Mouse (Mus musculus) lung, embryonic 16.5 days (tissue): ENCODE results near the gene 1700088E04Rik. TPM values are rescaled to one million over a fixed set of nuclear protein-coding genes. Genes with fewer than 3 reads are reported as not detected.

Source experiments
- ATAC-seq: fragments of 200-750 bp; cut with Nextera tagmentation; 2 replicates; pipeline ENCODE4 v1.8.0; 2017; ENCODE audit warnings: low read depth, mild to moderate bottlenecking, moderate library complexity
- H3K27ac ChIP-seq: fragments of 300-500 bp; sonication (generic); 2 replicates; pipeline ENCODE4 v1.5.1; 2014; ENCODE audit warnings: mild to moderate bottlenecking, control low read depth, low read length
- H3K27me3 ChIP-seq: fragments of 300-500 bp; sonication (generic); 2 replicates; pipeline ENCODE4 v1.6.1; 2014; ENCODE audit warnings: low read depth, low read length, mixed read lengths; ENCODE audit not compliant: control insufficient read depth, insufficient read depth
- H3K36me3 ChIP-seq: fragments of 300-500 bp; sonication (generic); 2 replicates; pipeline ENCODE4 v1.6.1; 2014; ENCODE audit warnings: low read length; ENCODE audit not compliant: control insufficient read depth, insufficient read depth
- H3K4me1 ChIP-seq: fragments of 300-500 bp; sonication (generic); replicated peaks from 2 replicates; pipeline ENCODE4 v1.6.1; 2014; ENCODE audit warnings: low read length, mixed read lengths; ENCODE audit not compliant: control insufficient read depth, insufficient read depth
- H3K4me2 ChIP-seq: fragments of 300-500 bp; sonication (generic); 2 replicates; pipeline ENCODE4 v1.6.1; 2014; ENCODE audit warnings: low read depth, low read length, control low read depth
- H3K4me3 ChIP-seq: fragments of 300-500 bp; sonication (generic); 2 replicates; pipeline ENCODE4 v1.5.1; 2014; ENCODE audit warnings: mild to moderate bottlenecking, low read length, control low read depth
- H3K9ac ChIP-seq: fragments of 300-500 bp; sonication (generic); 2 replicates; pipeline ENCODE4 v1.6.1; 2014; ENCODE audit warnings: low read length, control low read depth
- H3K9me3 ChIP-seq: fragments of 300-500 bp; sonication (generic); 2 replicates; pipeline ENCODE4 v1.6.1; 2016; ENCODE audit warnings: low read length; ENCODE audit not compliant: control insufficient read depth
- WGBS: fragments of 180-500 bp; shearing (Covaris S2); extraction: QIAGEN DNeasy Blood & Tissue Kit; methylation state at CpG from one replicate; pipeline ENCODE4 v1.1.7; 2014; 5-methylcytosine and 5-hydroxymethylcytosine counted together
- polyA plus RNA-seq: library from polyadenylated mRNA; unstranded; fragments of >200 nt; fragmentation: Nextera tagmentation; extraction: Ambion mirVana; gene quantifications from 2 replicates; pipeline ENCODE4 v1.2.1, GENCODE M21; 2015

1700088E04Rik gene
- polyA plus RNA-seq: 16.3 and 18.3 TPM in 2 replicates

DNA sequence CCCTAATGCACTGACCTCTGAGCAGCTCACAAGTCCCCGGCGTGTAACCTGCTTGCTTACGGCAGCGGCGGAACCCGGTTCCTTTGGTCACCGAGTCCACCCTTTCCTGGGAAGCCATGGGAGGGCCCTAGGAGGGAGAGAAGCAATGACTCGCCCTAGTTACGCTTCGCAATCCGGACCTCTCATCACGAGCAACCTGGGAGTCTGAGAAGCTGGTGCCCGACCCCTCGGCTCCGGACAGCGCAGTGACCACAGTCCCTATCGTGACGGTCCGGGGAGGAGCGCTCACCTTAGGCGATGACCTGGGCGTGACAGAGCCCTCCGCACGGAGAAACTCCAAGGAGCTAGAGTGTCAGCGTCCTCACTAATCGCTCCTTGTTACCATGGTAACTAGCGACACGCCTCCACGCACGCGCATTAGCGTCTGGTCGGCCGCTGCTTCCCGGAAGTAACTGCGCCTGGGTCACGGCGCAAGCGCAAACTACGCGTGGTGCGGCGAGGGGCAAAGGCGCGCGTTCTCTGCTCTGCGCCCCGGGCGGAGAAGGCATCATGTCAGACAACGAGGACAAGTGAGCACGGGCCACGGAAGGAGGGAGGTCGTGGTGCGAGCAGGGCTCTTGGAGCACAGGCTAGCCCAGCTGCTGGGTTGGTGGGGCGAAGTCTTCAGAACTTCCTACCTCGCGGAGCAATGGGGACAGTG is at the start of gene 1700088E04Rik, which contains the start of gene Polr2f:
1700088E04Rik (minus strand) TSS at position 388 of the 700 bp plus-strand sequence.
Polr2f (plus strand) TSS at position 144 of the 700 bp plus-strand sequence.
- Histone ChIP-seq H3K4me1 (peaks cover 13% of the 10 kb centered on the region), H3K9me3 (no peaks in the 10 kb centered on the region), H3K36me3 (peaks cover 16% of the 10 kb centered on the region), H3K4me2 (peak within 1 kb of the TSS; percentile 98), H3K27me3 (no peaks in the 10 kb centered on the region), H3K9ac (peak within 1 kb of the TSS; percentile 83), H3K4me3 (peak within 1 kb of the TSS; percentile 82), H3K27ac (no peak within 1 kb of the TSS)
- ATAC-seq: peak; percentile 93
- under 1% methylated on average over 57 of the region's 57 CpGs for WGBS

DNA sequence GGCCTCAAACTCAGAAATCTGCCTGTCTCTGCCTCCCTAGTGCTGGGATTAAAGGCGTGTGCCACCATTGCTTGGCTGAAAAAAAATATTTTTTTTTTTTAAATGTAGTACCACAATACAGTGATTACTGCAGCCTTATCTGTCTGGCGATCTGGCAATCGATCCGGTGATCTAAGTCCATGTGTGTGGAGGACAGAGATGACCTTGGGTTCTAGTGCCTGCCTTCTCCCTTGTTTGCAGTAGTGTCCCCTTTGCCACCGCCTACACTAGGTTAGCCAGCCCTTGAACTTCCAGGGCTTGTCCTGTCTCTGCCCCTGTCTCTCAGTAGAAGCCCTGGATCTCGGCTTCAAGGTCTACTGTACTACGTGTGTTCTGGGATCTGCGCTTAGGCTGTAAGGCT is 46.8 kb upstream of the 1700088E04Rik start:
- H3K9me3 ChIP-seq: no peaks in the 10 kb centered on the region
- no peak overlapping the region for H3K4me3 ChIP-seq
- 87% methylated on average over 8 of the region's 8 CpGs for WGBS
- peaks cover 7% of the 10 kb centered on the region for H3K4me1 ChIP-seq
- H3K36me3 ChIP-seq: no peaks in the 10 kb centered on the region
- ATAC-seq: no peak
- no peak overlapping the region for H3K9ac ChIP-seq
- no peak overlapping the region for H3K4me2 ChIP-seq
- no peak overlapping the region for H3K27ac ChIP-seq
- no peaks in the 10 kb centered on the region for H3K27me3 ChIP-seq

DNA sequence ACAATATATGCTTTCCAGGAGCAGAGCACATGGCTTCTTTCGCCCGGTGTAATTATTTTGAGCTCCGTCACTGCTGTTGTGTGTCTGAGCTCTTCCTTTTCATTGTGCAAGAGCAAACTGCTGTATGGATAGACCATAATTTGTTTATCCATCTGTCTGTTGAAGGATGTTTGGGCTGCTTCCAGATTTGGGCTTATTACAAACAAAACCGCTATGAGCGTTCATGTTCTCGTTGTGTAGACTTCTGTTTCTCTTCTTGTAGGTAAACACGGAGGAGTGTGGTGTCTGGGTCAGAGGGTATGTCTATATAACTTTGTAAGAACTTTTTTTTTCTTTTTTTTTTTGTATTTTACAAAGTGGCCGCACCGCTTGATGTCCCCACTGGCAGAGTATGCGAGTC is 44.2 kb upstream of the 1700088E04Rik start:
- H3K36me3 ChIP-seq: no peaks in the 10 kb centered on the region
- 33% methylated on average over 10 of the region's 10 CpGs for WGBS
- H3K4me1 ChIP-seq: peaks cover 6% of the 10 kb centered on the region; the same call in 1 of the 2 replicates
- H3K9me3 ChIP-seq: no peaks in the 10 kb centered on the region
- H3K27ac ChIP-seq: peak overlapping the region; percentile 38; the same call in 1 of the 2 replicates
- H3K4me3 ChIP-seq: no peak overlapping the region
- no peaks in the 10 kb centered on the region for H3K27me3 ChIP-seq
- ATAC-seq: peak; percentile 80
- H3K9ac ChIP-seq: no peak overlapping the region
- no peak overlapping the region for H3K4me2 ChIP-seq

DNA sequence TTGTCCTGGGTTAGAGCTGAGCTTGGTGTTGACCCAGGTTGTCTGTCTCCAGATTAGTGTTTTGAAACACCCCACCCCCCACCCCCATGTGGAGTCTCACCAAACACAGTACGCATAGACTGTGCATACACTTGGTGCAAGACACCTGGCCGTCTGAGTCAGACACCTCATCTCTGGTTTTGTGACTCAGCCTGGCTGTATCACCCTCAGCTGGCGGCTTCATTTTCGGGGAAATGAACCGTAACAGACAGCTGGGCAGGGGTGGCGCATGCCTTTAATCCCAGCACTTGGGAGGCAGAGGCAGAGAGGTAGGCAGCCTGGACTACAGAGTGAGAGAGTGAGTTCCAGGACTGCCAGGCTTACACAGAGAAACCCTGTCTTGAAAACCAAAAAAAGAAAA is 35.9 kb upstream of the 1700088E04Rik start:
- no peak for ATAC-seq
- no peak overlapping the region for H3K4me2 ChIP-seq
- WGBS: 57% methylated on average over 6 of the region's 6 CpGs

DNA sequence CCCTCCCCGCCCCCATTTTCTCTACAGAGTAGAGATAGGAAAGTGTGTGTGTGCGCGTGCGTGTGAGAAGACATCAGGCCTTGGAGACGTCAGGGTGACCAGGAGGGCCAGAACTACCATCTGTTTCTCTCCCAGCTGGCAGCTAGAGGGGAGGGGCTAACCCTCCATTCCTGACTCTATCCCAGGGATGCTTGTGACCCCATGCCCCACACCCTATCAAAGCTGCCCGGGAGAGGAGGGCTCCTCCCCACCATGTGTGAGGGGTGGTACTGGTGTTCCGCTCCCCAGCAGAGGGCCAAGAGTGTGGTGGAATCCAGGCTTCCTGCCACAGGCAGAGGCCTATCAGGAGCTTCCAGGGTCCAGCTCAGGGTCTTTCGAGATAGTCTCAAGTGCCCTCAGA is 25.7 kb upstream of the 1700088E04Rik start:
- Histone ChIP-seq H3K27me3 (peaks cover 38% of the 10 kb centered on the region), H3K4me2 (no peak overlapping the region), H3K4me3 (no peak overlapping the region), H3K36me3 (no peaks in the 10 kb centered on the region), H3K9me3 (no peaks in the 10 kb centered on the region), H3K27ac (no peak overlapping the region), H3K9ac (no peak overlapping the region), H3K4me1 (no peaks in the 10 kb centered on the region; the same call in 1 of the 2 replicates)
- ATAC-seq: no peak
- WGBS: 49% methylated on average over 8 of the region's 8 CpGs

More for the DNA sequence above, 35.9 kb upstream of the 1700088E04Rik start:
- H3K27me3 ChIP-seq: no peaks in the 10 kb centered on the region
- H3K36me3 ChIP-seq: no peaks in the 10 kb centered on the region
- no peaks in the 10 kb centered on the region for H3K9me3 ChIP-seq
- H3K4me3 ChIP-seq: no peak overlapping the region
- H3K27ac ChIP-seq: no peak overlapping the region
- H3K4me1 ChIP-seq: no peaks in the 10 kb centered on the region
- no peak overlapping the region for H3K9ac ChIP-seq

DNA sequence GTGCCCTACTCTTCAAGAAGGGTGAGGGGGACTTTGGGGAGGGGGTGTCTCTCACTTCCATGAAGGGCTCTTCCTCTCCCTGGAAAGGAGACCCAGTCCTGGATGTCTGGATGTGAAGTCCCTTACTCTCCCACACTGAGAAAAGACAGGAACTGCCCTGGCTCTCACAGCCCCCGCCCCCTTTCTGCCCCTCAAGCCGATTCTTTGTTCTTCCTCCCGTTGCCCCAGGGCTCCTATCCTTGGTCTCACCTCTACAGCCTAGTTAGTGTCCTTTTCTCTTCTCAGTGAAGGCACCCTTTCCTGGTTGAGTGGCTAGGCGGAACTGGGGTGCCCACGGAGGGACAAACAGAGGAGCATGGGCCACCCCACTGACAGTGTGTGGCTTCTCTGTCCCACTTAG is 24.1 kb upstream of the 1700088E04Rik start, which contains the start of gene Sox10:
Sox10 (minus strand) TSS at position 101 of the 400 bp plus-strand sequence.
- Histone ChIP-seq H3K9ac (no peak within 1 kb of the TSS), H3K4me3 (no peak within 1 kb of the TSS), H3K9me3 (no peaks in the 10 kb centered on the region), H3K27ac (no peak within 1 kb of the TSS), H3K4me1 (no peaks in the 10 kb centered on the region; the same call in 1 of the 2 replicates), H3K27me3 (peaks cover 38% of the 10 kb centered on the region), H3K4me2 (no peak within 1 kb of the TSS), H3K36me3 (no peaks in the 10 kb centered on the region)
- WGBS: 54% methylated on average over 5 of the region's 5 CpGs
- ATAC-seq: no peak

DNA sequence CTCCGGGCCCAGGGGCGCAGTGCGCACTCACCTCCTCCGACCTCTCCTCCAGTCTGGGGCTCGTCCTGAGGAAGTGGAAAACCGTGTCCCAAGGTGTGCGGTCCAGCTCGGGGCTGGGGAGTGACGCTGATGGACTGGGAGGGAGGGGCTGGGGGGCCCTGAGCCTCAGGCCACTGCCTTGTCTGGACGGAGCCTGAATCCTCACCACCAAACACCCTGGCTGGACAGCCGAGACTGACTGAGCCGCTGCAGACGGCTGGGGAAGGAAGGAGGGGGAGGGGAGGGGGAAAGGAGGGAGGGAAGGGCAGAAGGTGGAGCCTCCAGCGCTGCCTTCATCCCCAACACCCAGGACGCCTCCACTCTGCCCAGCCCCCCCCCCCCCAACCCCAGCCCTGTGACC is 23.2 kb upstream of the 1700088E04Rik start:
- Histone ChIP-seq H3K9me3 (no peaks in the 10 kb centered on the region), H3K36me3 (no peaks in the 10 kb centered on the region), H3K4me1 (no peaks in the 10 kb centered on the region; the same call in 1 of the 2 replicates), H3K27me3 (peaks cover 41% of the 10 kb centered on the region), H3K4me3 (no peak overlapping the region), H3K4me2 (no peak overlapping the region), H3K9ac (no peak overlapping the region), H3K27ac (no peak overlapping the region)
- 8% methylated on average over 14 of the region's 15 CpGs for WGBS
- ATAC-seq: no peak

DNA sequence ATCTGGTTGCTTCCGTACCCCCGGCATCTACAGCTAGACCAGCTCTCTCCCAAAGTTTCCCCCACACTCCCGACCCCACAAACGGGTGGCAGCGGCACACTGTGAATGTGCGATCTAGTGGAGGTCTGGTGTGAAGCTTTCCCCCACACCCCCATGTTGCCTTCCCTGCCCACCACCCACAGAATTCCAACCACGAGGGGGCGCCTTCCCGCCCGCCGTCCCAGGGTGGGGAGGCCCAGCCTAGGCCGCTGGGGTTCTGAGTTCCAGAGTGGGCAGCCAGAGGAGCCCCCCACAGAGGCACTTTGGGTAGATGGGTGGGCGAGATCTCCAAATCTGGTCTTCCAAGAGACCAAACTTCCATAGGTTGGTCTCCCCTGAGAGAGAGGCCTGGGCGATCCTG is 21.8 kb upstream of the 1700088E04Rik start:
- Histone ChIP-seq H3K9ac (no peak overlapping the region), H3K9me3 (no peaks in the 10 kb centered on the region), H3K27me3 (peaks cover 41% of the 10 kb centered on the region), H3K36me3 (no peaks in the 10 kb centered on the region), H3K4me3 (no peak overlapping the region), H3K27ac (no peak overlapping the region), H3K4me1 (no peaks in the 10 kb centered on the region; the same call in 1 of the 2 replicates), H3K4me2 (no peak overlapping the region)
- no peak for ATAC-seq
- WGBS: 40% methylated on average over 14 of the region's 14 CpGs

DNA sequence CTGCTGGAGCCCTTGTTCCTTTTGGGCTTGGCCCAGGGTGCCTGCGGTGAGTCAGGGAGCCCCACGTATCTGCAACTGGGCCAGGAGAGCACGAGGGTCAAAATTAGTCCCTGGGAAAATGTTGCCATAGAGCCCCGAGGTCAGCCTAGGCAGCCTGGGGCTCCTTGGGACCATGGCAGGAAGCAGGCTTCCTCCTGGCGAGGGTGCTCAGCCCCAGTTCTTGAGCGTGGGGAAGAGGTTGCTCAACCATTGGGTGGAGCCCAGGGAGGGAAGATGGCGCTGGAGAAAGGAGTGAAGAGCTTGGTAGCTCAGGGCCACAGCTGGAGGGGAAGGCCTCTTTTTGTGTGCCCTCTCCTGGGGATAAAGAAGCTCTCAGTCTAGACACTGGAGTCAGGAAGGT is 21.2 kb upstream of the 1700088E04Rik start:
- H3K9ac ChIP-seq: no peak overlapping the region
- no peak for ATAC-seq
- no peak overlapping the region for H3K4me2 ChIP-seq
- H3K27me3 ChIP-seq: peaks cover 41% of the 10 kb centered on the region
- 51% methylated on average over 7 of the region's 7 CpGs for WGBS
- no peaks in the 10 kb centered on the region for H3K9me3 ChIP-seq
- no peak overlapping the region for H3K27ac ChIP-seq
- no peaks in the 10 kb centered on the region for H3K36me3 ChIP-seq
- H3K4me1 ChIP-seq: no peaks in the 10 kb centered on the region; the same call in 1 of the 2 replicates
- no peak overlapping the region for H3K4me3 ChIP-seq
